Mouse (Mus musculus): ENCODE results near the gene Osbpl3. TPM values are rescaled to one million over a fixed set of nuclear protein-coding genes. Genes with fewer than 3 reads are reported as not detected.

The Osbpl3 gene
- polyA plus RNA-seq, 1 experiment from 2014 or later, result 9.5 TPM

- Histone ChIP-seq H3K4me2 (no peak overlapping the region), H3K9ac (no peak overlapping the region), H3K4me1 (peaks cover 3% of the 10 kb centered on the region; the same call in 1 of the 2 replicates), H3K9me3 (no peaks in the 10 kb centered on the region), H3K36me3 (replicated peaks) (no peaks in the 10 kb centered on the region), H3K27me3 (no peaks in the 10 kb centered on the region), H3K4me3 (replicated peaks) (no peak overlapping the region), H3K27ac (no peak overlapping the region)
- no peak for ATAC-seq (ENCODE audit: low FRiP score)
- 88% methylated on average over 6 of the region's 6 CpGs for WGBS
Observed at GRCm38 (mm10) chr6:50333346-50333745, 122.7 kb downstream of the Osbpl3 start.

- no peak overlapping the region for H3K4me3 ChIP-seq (replicated peaks)
- H3K9me3 ChIP-seq, result no peaks in the 10 kb centered on the region
- H3K4me2 ChIP-seq, result no peak overlapping the region
- no peaks in the 10 kb centered on the region for H3K36me3 ChIP-seq (replicated peaks)
- H3K4me1 ChIP-seq, result peaks cover 3% of the 10 kb centered on the region; the same call in 1 of the 2 replicates
- no peak for ATAC-seq (ENCODE audit: low FRiP score)
- no peak overlapping the region for H3K27ac ChIP-seq
- WGBS, result 97% methylated on average over 2 of the region's 2 CpGs
- no peaks in the 10 kb centered on the region for H3K27me3 ChIP-seq
- no peak overlapping the region for H3K9ac ChIP-seq
Observed at GRCm38 (mm10) chr6:50331477-50331876, 124.5 kb downstream of the Osbpl3 start.

DNA sequence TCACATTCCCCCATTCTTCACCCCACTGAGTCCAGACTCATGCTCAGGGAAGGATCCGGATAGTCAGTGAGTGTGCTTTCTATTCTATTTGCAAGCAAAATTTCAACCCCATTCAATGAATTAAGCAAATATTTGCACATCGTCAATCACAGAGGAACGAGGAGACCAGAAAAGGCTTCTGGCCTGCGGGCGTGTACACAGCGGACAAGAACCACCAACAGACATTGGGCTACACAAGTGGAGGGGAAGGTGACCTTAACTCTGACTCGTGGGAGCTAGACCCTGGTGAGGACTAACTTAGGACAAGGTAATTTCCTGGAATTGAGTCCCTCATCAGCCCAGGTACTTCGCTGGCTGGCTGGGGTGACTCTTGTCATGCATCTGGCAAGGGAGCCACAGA lies 126.6 kb downstream of the Osbpl3 start:
- H3K9ac ChIP-seq, result no peak overlapping the region
- no peak overlapping the region for H3K27ac ChIP-seq
- no peaks in the 10 kb centered on the region for H3K36me3 ChIP-seq (replicated peaks)
- ATAC-seq (ENCODE audit: low FRiP score), result no peak
- WGBS, result 86% methylated on average over 8 of the region's 8 CpGs
- H3K4me1 ChIP-seq, result peaks cover 3% of the 10 kb centered on the region; the same call in 1 of the 2 replicates
- H3K4me2 ChIP-seq, result no peak overlapping the region
- H3K9me3 ChIP-seq, result no peaks in the 10 kb centered on the region
- no peaks in the 10 kb centered on the region for H3K27me3 ChIP-seq
- H3K4me3 ChIP-seq (replicated peaks), result no peak overlapping the region

DNA sequence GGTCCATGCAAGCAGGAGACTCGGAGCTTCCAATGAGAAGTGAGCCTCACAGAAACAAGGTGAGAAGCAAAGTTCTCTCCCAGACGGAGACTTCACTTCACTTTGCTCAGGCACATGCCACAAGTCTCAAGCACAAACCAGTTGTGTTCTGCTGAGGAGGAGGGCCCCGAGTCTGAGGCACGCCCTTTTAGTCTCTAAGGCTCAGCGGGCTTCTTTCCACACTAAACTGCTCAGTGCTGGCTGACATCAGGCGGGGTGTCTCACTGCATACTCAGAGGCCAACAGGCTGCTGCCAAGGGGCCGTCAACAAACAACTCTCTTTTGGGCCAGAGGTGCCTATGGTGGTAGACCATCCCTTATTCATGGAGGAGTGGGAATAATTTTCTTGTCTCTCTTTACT lies 127.1 kb downstream of the Osbpl3 start:
- 43% methylated on average over 7 of the region's 7 CpGs for WGBS
- ATAC-seq (ENCODE audit: low FRiP score), result no peak
- no peaks in the 10 kb centered on the region for H3K36me3 ChIP-seq (replicated peaks)
- H3K4me3 ChIP-seq (replicated peaks), result no peak overlapping the region
- H3K27ac ChIP-seq, result no peak overlapping the region
- H3K9me3 ChIP-seq, result no peaks in the 10 kb centered on the region
- peaks cover 3% of the 10 kb centered on the region; the same call in 1 of the 2 replicates for H3K4me1 ChIP-seq
- no peaks in the 10 kb centered on the region for H3K27me3 ChIP-seq
- no peak overlapping the region for H3K4me2 ChIP-seq
- no peak overlapping the region for H3K9ac ChIP-seq

DNA sequence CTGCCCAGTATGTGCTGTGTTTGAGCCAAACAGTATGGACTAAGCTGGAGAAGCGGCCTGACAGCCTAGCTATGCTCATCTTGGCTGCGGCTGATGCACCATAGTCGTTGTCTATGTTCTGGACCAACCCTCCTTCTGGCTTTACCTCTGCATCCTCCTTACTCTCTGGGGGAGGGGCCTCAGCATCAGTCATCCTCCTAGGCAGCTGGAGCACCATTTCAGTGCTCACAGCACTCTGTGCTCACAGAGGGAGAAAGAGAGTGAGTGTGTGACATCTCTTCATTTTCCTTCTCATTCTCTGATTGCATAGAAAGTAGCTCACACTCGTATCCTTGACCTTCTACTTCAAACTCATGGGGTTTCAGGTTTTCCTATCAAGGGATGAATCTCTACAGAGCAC lies 129.8 kb downstream of the Osbpl3 start:
- H3K4me3 ChIP-seq (replicated peaks), result no peak overlapping the region
- 87% methylated on average over 4 of the region's 4 CpGs for WGBS
- H3K9me3 ChIP-seq, result no peaks in the 10 kb centered on the region
- no peaks in the 10 kb centered on the region for H3K27me3 ChIP-seq
- no peak overlapping the region for H3K4me2 ChIP-seq
- no peak overlapping the region for H3K27ac ChIP-seq
- H3K4me1 ChIP-seq, result peaks cover 3% of the 10 kb centered on the region; the same call in 1 of the 2 replicates
- no peak for ATAC-seq (ENCODE audit: low FRiP score)
- no peak overlapping the region for H3K9ac ChIP-seq
- no peaks in the 10 kb centered on the region for H3K36me3 ChIP-seq (replicated peaks)

DNA sequence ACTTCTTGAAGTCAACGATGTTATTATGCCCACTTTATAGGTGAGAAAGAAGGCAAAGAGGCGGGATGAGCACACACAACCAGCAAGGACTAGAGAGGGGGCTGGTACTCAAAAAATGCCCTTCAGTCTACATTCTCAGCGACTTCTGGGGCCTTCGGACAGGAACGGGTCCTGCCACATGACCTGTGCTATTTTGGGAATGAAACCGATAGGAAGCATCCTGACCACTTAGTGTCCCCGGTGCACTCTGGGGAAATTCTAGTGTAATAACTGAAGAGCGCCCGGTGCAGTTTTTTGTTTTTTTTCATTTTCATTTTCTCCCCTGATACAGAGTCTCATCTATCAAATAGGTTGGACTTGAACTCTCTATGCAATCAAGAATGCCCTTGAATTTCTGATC lies 130.5 kb downstream of the Osbpl3 start:
- Histone ChIP-seq H3K9ac (no peak overlapping the region), H3K4me1 (peaks cover 3% of the 10 kb centered on the region; the same call in 1 of the 2 replicates), H3K27ac (no peak overlapping the region), H3K4me2 (no peak overlapping the region), H3K9me3 (no peaks in the 10 kb centered on the region), H3K4me3 (replicated peaks) (no peak overlapping the region), H3K27me3 (no peaks in the 10 kb centered on the region), H3K36me3 (replicated peaks) (no peaks in the 10 kb centered on the region)
- 87% methylated on average over 9 of the region's 9 CpGs for WGBS
- ATAC-seq (ENCODE audit: low FRiP score), result no peak

GRCm38 (mm10) chr6:50322631-50323030 lies 133.4 kb downstream of the Osbpl3 start:
- H3K27me3 ChIP-seq, result no peaks in the 10 kb centered on the region
- peaks cover 11% of the 10 kb centered on the region for H3K4me1 ChIP-seq
- ATAC-seq (ENCODE audit: low FRiP score), result no peak
- no peak overlapping the region for H3K9ac ChIP-seq
- H3K9me3 ChIP-seq, result no peaks in the 10 kb centered on the region
- 68% methylated on average over 9 of the region's 9 CpGs for WGBS
- no peak overlapping the region for H3K27ac ChIP-seq
- H3K4me3 ChIP-seq (replicated peaks), result no peak overlapping the region
- no peaks in the 10 kb centered on the region for H3K36me3 ChIP-seq (replicated peaks)
- no peak overlapping the region for H3K4me2 ChIP-seq

DNA sequence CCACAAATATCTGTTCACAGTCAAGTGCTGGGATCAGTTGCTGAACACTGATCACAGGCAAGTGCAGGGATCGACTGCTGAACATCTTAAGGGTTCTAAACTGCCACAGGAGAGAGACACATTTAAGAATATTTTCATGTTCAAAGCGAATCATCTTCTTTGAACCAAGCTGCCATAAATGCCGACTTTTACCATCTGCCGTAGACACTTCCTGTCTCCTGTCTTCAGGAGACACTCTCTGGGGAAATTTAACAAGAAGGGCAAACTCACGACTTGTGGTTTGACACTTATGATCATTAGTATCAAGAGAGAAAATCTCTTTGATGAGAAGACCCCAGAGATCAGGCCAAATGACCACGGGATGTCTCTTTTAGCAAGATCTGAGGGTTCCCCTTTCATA lies 134.3 kb downstream of the Osbpl3 start:
- no peaks in the 10 kb centered on the region for H3K9me3 ChIP-seq
- WGBS, result 84% methylated on average over 6 of the region's 6 CpGs
- ATAC-seq (ENCODE audit: low FRiP score), result no peak

GRCm38 (mm10) chr6:50318590-50319172 lies 137.3 kb downstream of the Osbpl3 start:
- ATAC-seq (ENCODE audit: low FRiP score), result no peak
- Histone ChIP-seq H3K27me3 (no peaks in the 10 kb centered on the region), H3K4me3 (replicated peaks) (no peak overlapping the region), H3K9me3 (no peaks in the 10 kb centered on the region), H3K4me2 (no peak overlapping the region), H3K4me1 (peaks cover 11% of the 10 kb centered on the region), H3K27ac (no peak overlapping the region), H3K36me3 (replicated peaks) (no peaks in the 10 kb centered on the region), H3K9ac (no peak overlapping the region)
- WGBS, result 59% methylated on average over 7 of the region's 7 CpGs

More for the DNA sequence above, 134.3 kb downstream of the Osbpl3 start:
- Histone ChIP-seq H3K4me2 (no peak overlapping the region), H3K9ac (no peak overlapping the region), H3K4me3 (replicated peaks) (no peak overlapping the region), H3K27ac (no peak overlapping the region), H3K4me1 (peaks cover 11% of the 10 kb centered on the region), H3K27me3 (no peaks in the 10 kb centered on the region), H3K36me3 (replicated peaks) (no peaks in the 10 kb centered on the region)

DNA sequence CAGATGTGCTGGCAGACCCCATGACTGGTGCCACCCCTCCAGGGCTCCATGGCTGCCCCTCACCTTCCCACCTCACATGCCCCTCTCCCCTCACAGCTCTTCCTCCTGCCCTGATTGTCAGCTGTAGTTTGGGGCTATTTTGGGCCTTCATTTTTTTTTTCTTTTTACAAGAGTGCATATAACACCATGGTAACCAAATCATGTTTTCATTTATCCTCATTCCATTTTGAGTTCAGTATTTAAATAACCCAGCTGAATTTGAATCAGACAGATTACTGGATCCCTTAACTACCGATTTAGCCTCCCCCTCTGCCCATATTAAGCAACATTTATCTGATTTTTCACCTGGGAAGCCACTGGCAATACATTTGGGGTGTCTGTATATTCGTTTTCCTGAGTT lies 137.9 kb downstream of the Osbpl3 start:
- Histone ChIP-seq H3K4me2 (no peak overlapping the region), H3K4me3 (replicated peaks) (no peak overlapping the region), H3K9ac (no peak overlapping the region), H3K9me3 (no peaks in the 10 kb centered on the region), H3K4me1 (peaks cover 11% of the 10 kb centered on the region), H3K36me3 (replicated peaks) (no peaks in the 10 kb centered on the region), H3K27me3 (no peaks in the 10 kb centered on the region), H3K27ac (no peak overlapping the region)
- ATAC-seq (ENCODE audit: low FRiP score), result no peak
- WGBS, result 69% methylated on average over 2 of the region's 2 CpGs

GRCm38 (mm10) chr6:50316795-50317505 lies 139.1 kb downstream of the Osbpl3 start:
- Histone ChIP-seq H3K27ac (no peak overlapping the region), H3K9ac (no peak overlapping the region), H3K36me3 (replicated peaks) (no peaks in the 10 kb centered on the region), H3K4me1 (peaks cover 11% of the 10 kb centered on the region), H3K4me2 (no peak overlapping the region), H3K9me3 (no peaks in the 10 kb centered on the region), H3K4me3 (replicated peaks) (no peak overlapping the region), H3K27me3 (no peaks in the 10 kb centered on the region)
- ATAC-seq (ENCODE audit: low FRiP score), result no peak
- WGBS, result 89% methylated on average over 7 of the region's 7 CpGs

DNA sequence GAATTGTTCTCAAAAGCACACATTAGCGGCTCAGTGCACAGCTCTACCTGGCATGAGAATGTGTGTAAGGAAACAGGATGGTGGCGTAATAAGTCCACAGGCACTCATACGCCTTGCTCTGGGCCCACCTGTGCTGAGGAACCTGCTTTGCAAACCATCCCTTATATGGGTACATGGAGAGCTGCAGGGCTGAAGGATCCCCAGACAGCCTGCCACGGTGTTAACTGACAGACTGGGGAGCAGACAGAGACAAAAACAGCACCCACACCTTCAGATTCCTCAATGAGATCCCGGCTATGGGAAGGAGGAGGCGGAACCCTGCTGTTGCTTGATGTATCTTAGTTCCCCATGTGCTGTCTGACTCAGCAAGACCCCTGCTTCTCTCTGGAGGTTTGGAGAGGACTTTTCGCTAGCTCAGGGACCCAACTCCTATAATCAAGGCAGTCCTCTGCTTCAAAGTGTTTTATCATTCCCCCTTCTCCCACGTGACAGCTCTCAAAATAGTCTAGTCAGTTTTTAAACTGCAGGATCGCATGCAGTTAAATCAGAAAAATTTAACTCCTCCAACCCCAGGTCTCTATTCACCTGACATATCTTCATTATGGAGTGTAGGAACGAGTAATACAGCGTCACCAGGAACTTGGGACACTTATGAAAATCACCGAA lies 141.5 kb downstream of the Osbpl3 start:
- no peak for ATAC-seq (ENCODE audit: low FRiP score)
- WGBS, result 82% methylated on average over 12 of the region's 12 CpGs
- H3K9me3 ChIP-seq, result no peaks in the 10 kb centered on the region

More for the DNA sequence above, 141.5 kb downstream of the Osbpl3 start:
- Histone ChIP-seq H3K4me3 (replicated peaks) (no peak overlapping the region), H3K4me2 (no peak overlapping the region), H3K9ac (no peak overlapping the region), H3K27me3 (no peaks in the 10 kb centered on the region), H3K36me3 (replicated peaks) (no peaks in the 10 kb centered on the region), H3K4me1 (peaks cover 11% of the 10 kb centered on the region), H3K27ac (no peak overlapping the region)

Measured in forebrain, embryonic 12.5 days (tissue).